Mouse (Mus musculus) ES-E14 (cell line): Measurements from ENCODE around the gene Tenm3.

Experiments used
- CHD2 ChIP-seq: IDR thresholded peaks from 2 replicates; pipeline ENCODE4 v1.6.1; 2014; ENCODE audit warnings: mild to moderate bottlenecking, low read depth, low read length, inconsistent platforms
- HCFC1 ChIP-seq: IDR thresholded peaks from 2 replicates; pipeline ENCODE4 v1.6.1; 2012; ENCODE audit warnings: low read length, inconsistent platforms, borderline replicate concordance; ENCODE audit not compliant: insufficient read depth
- MAFK ChIP-seq: IDR thresholded peaks from 2 replicates; pipeline ENCODE4 v1.6.1; 2014; ENCODE audit warnings: mild to moderate bottlenecking, low read depth, low read length, inconsistent platforms; ENCODE audit not compliant: insufficient read depth
- ZC3H11A ChIP-seq: IDR thresholded peaks from 2 replicates; pipeline ENCODE4 v1.6.1; 2012; ENCODE audit warnings: low read depth, mild to moderate bottlenecking, inconsistent platforms, low read length, borderline replicate concordance
- ZNF384 ChIP-seq: IDR thresholded peaks from 2 replicates; pipeline ENCODE4 v1.6.1; 2012; ENCODE audit warnings: low read depth, low read length, inconsistent platforms

- TF ChIP-seq MAFK (no peak), CHD2 (no peak), ZC3H11A (no peak), HCFC1 (no peak), ZNF384 (no peak)
These were observed 392.5 kb downstream of the Tenm3 start for GRCm38 (mm10) chr8:48451247-48451635.
